Mouse (Mus musculus) adrenal gland, adult (tissue): Measurements from ENCODE around the gene Nthl1.

Experiments
- DNase-seq, 2 experiments: peaks; one replicate each; pipeline ENCODE4 v3.0.0; 2022 to 2023; ENCODE audit warnings: low spot score in 1 of 2; ENCODE audit not compliant: inconsistent age in 2 of 2

Gene Nthl1

GRCm38 (mm10) chr17:24625472-24625871 is 7.0 kb upstream of the Nthl1 start:
- DNase-seq, result no peak

GRCm38 (mm10) chr17:24628646-24629045 is 3.8 kb upstream of the Nthl1 start:
- peak; percentile 74 to 93 for DNase-seq

- no peak for DNase-seq
These were observed 2.4 kb upstream of the Nthl1 start for GRCm38 (mm10) chr17:24630072-24630471.

DNA sequence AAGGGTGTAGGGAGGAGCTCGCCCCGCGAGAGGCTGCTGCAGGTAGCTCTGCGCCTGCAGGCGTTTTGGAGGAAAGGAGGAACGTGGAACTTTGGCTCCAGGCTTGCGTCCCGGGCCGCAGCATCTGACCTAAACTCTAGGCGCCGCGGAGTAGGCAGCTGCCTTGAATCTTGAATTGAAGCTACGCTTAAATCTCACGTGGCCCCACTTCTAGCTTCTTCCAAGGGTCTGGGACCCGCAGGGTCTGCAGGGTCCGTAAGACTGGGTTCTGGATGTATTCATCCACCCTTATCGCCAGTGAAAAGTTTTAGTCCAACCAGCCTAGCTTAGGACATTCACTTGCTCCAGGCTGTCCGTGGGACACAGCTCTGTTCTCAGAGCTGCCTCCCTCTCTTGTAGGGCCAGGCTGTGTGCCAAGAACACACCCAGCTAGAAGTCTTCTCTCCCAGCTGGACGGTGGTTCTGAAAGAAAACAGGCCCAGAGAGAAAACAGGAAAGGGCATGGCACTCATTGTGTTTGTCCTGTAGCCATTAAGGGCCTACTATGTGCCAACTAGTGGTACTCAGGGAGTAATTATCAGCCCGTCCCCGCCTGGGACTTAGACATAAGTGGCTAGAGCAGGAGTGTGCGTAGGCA is 451 bp downstream of the Nthl1 start:
- DNase-seq, result peak; percentile 66 to 80

DNA sequence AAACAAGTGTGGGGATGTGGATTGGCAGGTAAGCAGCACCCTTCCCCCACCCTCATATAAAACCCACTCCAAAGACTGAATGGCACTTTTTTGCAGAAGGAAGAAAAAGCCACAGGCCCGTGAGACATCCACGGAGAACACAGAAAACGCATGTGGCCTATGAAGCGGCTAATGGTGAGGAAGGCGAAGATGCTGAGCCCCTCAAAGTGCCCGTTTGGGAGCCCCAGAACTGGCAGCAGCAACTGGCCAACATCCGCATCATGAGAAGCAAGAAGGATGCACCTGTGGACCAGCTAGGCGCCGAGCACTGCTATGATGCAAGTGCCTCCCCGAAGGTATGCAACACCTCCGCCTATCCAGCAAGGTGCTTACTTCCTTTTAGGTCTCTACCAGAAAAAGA is 1.4 kb downstream of the Nthl1 start:
- no peak for DNase-seq

DNA sequence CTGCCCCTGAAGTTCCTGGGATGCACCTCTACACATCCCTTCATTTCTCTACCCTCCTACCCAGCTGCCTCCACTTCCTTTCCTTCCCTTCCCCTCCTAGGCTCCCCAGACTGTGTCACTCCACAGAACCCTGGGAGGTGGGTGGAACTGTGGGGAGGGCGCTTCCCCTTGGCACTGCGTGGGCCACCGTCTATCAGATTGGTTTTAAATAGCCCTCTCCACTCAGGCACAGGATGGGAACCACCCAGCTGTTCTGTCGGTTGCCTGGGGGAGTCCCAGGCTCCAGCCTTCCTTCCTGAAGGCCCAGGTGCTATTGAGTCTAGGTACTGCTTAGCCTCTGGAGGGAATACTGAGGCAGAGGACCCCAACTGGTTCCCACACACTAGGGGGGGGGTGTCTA is 2.5 kb downstream of the Nthl1 start:
- DNase-seq, result peak; percentile 43 to 67

DNA sequence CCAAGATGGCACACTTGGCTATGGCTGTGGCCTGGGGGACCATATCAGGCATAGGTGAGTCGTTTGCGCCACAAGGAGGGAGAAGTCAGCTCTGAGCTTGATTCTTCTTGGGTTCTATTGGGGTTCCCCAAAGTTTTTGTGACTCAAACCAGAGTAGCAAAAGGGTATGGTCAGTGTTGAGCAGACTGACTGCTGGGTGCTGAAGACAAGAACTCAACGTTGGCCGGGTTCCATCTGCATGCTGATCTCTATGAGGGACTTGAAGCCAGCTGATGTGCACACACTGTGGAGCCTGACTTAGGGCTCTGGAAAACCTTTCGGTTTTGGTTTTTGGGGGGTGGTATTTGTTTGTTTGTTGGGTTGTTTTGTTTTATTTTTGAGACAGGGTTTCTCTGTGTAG is 3.2 kb downstream of the Nthl1 start:
- no peak for DNase-seq

DNA sequence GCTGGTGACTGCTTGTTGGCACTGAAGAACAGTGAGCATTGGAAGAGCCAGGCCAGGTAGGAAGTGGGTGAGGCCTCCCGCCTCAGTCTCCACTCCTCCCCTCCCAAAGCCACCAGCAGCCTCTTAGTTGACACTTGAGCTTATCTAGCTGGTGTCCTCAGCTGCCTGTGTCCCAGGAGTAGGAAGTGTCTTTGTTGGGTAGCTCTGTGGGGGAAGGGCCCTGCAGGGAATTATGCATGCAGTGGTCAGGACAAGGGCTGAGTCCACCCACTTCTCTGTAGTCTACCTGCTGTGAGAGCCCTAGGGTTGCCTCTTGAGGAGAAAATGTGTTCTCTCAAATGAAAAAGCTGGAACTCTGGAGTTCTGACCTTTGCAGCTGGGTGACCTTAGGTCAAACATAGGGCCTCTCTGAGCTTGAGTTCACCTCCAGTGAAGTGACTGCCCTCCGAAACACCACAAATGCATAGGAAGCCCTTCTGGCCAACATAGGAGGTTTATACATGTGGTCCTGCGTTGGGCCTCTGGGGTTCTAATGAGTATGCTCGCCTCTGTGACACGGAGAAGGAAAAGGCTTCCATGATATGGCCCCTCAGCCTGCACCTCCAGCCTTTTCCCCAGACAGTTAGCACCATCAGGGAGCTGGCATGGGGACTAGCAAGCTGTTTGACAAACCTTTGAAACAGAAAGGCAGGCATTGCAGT is 4.5 kb downstream of the Nthl1 start:
- peak in 1 of 2 experiments; percentile 32 for DNase-seq

DNA sequence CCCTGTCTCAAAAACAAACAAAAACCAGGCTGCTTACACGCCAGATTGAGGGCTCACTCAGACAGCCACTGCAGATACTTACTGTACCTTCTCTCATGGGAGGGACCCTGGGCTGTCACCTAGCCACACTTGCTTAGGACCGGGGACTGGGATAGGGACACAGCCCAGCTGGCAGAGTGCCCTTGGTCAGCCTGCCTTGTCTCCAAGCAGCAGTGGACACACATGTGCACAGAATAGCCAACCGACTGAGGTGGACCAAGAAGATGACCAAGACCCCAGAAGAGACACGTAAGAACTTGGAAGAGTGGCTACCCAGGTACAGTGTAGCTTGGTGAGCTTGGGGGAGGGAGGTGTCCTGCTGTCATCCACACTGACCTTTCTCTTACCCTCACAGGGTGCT is 5.7 kb downstream of the Nthl1 start:
- DNase-seq, result peak in 1 of 2 experiments; percentile 39

- DNase-seq, result peak in 1 of 2 experiments; percentile 30
These were observed 6.4 kb downstream of the Nthl1 start for GRCm38 (mm10) chr17:24638840-24639239.

DNA sequence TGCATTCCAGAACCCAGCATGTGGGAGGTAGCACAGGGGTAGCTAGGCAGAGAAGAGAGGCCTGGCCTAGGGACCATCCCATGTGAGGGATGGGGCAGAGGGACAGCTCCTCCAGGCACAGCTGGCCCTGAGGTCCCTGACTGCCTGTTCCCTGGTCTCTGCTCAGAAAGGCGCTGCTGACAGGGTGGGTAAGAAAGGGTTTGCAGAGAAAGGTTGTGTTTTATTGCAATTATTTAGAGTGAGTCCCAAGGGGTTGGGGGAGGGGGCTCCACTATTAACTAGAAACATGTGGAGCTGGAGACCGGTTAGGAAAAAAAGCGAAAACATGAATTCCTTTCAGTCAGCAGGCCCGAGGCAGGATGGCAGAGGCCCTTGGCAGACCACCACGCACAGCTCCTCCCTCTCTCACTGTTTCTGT is 7.1 kb downstream of the Nthl1 start:
- no peak for DNase-seq

DNA sequence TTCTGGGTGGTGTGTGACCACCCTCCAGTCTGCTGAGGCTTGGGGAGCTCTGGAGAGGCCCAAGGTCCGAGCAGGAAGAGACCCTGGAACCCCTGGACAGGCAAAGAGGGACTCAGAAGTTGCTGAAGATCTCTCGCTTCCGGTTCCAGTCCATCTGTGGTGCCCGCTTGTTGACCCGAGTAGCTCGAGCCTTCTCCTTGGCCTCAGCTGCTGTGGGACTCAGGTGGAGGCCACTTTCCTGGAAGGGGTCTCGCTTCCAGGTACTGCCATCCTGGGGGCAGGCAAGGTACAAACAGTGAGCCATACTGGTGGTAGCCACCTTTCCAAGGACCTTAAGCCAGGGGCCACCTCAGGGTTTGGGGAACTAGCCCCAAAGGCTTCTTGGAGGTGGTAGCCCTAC is 7.6 kb downstream of the Nthl1 start:
- no peak for DNase-seq

GRCm38 (mm10) chr17:24640581-24640980 is 8.1 kb downstream of the Nthl1 start:
- no peak for DNase-seq

DNA sequence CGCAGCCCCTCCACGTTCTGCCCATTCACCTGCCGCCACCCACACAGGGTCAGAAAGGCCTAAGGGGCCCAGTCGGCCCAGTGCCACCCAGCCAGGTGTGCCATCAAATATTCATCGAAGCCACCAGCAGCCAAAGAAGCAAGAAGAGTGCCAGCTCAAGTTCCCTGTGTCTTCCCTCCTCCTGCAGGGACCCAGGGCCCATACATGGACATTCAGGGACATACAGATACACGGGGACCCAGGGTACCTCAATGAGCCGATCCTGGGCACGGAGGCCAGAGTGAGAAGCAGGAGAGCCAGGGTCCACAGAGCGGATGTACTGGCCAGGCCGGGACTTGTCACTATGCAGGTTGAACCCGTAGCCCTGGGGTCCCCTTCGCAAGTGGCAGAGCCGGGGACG is 9.5 kb downstream of the Nthl1 start:
- no peak for DNase-seq

DNA sequence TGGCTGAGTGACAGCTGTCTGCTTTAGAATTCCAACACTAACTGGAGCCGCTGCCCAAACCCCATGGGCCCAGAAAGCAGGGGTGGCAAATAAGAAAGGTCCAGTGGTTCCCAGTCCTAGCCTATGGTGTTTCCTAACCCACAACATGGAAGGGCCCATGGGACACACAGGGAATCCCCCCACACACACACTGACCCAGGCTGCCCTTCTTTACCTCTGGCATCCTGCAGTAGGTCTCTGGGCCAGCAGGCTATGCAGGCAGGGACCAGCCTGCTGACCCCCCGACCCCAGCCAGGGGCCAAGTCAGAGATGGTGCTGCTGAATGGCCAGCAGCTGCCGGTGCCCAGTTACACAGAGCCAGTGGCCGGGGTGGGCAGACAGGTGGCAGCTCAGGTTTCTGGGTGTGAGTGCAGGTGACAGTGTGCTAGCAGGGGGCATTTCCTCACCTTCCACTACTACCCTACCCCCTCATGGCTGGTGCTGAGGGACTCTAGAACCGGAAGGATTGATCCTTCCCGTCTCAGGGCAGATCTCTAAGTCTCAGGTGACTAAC is 10.4 kb downstream of the Nthl1 start:
- DNase-seq, result peak in 1 of 2 experiments; percentile 28

- peak; percentile 31 to 42 for DNase-seq
These were observed 11.7 kb downstream of the Nthl1 start for GRCm38 (mm10) chr17:24644030-24644715.

DNA sequence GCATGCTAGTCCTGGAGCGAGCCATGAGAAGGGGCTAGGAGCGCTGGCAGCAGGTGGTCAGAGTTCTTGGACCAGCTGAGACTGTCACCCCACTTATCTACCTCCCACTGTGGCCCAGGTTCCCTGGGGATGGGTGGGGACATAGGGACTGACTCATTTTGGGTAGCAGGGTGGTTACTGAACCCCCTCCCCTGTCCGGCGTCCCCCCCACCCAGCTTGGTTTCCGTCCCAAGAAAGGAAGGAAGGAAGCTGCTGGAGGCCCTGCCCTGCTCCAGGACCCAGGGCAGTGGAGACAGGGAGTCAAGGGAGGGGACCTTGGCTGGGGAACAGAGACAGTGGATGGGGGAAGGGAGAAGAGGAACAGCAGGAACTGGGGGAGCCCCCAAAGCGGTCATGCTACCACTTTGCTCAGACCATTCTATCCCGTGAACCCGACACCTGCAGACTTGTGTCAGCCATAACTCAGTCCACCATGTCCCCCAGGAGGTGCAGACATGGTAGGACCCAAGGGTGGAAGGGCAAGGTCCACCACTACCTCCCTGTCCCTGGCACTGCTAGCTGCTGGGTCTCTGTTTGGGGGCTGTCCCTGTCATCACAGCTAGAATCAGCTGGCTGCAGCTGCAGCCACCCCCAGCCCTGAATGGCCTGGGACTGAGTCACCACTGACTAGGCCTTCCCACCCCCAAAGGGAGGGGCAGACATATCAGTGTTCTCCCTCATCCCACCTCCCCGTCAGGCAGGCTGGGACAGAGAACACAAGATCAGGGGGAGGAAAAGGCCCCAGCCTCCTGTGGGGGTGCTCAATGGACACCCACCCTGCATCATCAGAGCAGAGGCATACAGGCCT is 12.6 kb downstream of the Nthl1 start:
- peak; percentile 65 to 77 for DNase-seq

DNA sequence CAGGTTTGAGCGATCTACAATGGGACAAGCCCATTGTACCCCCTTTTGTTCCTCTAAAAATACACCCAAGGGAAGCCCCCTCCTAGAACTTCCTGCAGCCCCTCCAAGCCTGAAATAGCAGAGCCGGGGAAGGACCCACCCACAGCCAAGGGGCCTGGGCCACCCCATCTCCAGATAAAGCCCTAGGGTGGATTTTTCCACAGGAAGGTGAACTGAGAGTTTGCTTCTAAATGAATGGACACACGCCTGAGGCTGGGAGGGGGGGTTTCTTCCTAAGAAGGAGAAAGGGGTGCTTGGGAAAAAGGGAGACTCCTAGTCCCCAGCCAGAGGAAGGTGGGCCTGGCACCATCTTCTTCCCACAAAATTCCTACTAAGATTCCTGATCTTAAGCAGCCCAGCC is 13.4 kb downstream of the Nthl1 start:
- peak; percentile 37 to 61 for DNase-seq

DNA sequence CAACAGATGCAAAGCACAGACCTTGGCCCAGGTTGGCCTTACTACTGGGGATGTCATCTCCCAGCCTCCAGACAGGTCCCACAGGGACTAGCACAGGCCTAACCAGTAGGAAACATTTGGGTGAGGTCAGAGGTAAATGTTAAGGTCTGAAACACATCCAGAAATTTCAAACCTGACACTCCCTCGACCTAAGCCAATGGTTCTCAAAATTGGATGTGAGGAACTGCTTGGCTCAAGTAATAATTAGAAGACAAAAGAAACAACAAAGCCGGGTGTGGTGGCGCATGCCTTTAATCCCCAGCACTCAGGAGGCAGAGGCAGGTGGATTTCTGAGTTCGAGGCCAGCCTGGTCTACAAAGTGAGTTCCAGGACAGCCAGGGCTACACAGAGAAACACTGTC is 13.9 kb downstream of the Nthl1 start:
- no peak for DNase-seq

- DNase-seq, result peak in 1 of 2 experiments; percentile 46
These were observed 15.0 kb downstream of the Nthl1 start for GRCm38 (mm10) chr17:24647493-24647892.
